Mouse (Mus musculus) MEL (cell line): ENCODE measurements around the gene Nlk.

ENCODE experiments used
- E2F4 ChIP-seq: IDR thresholded peaks from 2 replicates; pipeline ENCODE4 v1.6.1; 2011; ENCODE audit warnings: low read depth, low read length, improper control_type of control experiment, borderline replicate concordance
- EP300 ChIP-seq, 2 experiments: IDR thresholded peaks; 2 replicates each; pipeline ENCODE4 v1.6.1; 2011; ENCODE audit warnings: improper control_type of control experiment in 2 of 2, low read length in 2 of 2, low read depth in 1 of 2, mild to moderate bottlenecking in 1 of 2
- NRF1 ChIP-seq: IDR thresholded peaks from 2 replicates; pipeline ENCODE4 v1.6.1; 2014; ENCODE audit warnings: low read depth, mild to moderate bottlenecking, inconsistent platforms, low read length, improper control_type of control experiment, moderate library complexity; ENCODE audit not compliant: poor library complexity, insufficient read depth, severe bottlenecking
- POLR2A ChIP-seq, 2 experiments: IDR thresholded peaks; 2 replicates each; pipeline ENCODE4 v1.6.1; 2011 to 2012; ENCODE audit warnings: low read length in 2 of 2, mild to moderate bottlenecking in 2 of 2, control low read depth in 1 of 2, improper control_type of control experiment in 1 of 2, low read depth in 1 of 2, moderate library complexity in 1 of 2; ENCODE audit not compliant: control insufficient read depth in 1 of 2, insufficient read depth in 1 of 2, poor library complexity in 1 of 2
- TBP ChIP-seq: IDR thresholded peaks from 2 replicates; pipeline ENCODE4 v1.8.0; 2011; ENCODE audit warnings: low read depth, low read length, improper control_type of control experiment

- TF ChIP-seq NRF1 (no peak), E2F4 (no peak), POLR2A (IDR thresholded peaks at IDR 0.05; ENCODE audit: control insufficient read depth in 1 of 2, insufficient read depth in 1 of 2, low read depth in 1 of 2, low read length in 2 of 2, poor library complexity in 1 of 2) (no peak), EP300 (IDR thresholded peaks at IDR 0.05; ENCODE audit: low read depth in 1 of 2, low read length in 2 of 2) (no peak; a peak in 1 of 4 replicates), TBP (no peak)
These were observed 146.1 kb downstream of the Nlk start for GRCm38 (mm10) chr11:78551059-78551398.
